ENCODE assay signal across 8 mouse cellular contexts in genomic region chr14:52010446-52011111, GRCm38 (mm10). TPM values are rescaled to one million over a fixed set of nuclear protein-coding genes. Genes with fewer than 3 reads are reported as not detected.
DNase-seq lines count a peak whose midpoint lies in the region; ATAC-seq and TF ChIP-seq lines count a peak whose summit lies in the region.

No protein-coding gene starts in this region.

- TF ChIP-seq POLR2A in cerebellum, adult 2 months (IDR thresholded peaks at IDR 0.05; ENCODE audit: borderline replicate concordance, insufficient read depth, low read length), result peak; percentile 17; the same call in 1 of the 2 replicates

- H3K27me3 ChIP-seq in cerebellum, adult 2 months (ENCODE audit: control insufficient read depth, insufficient read depth, low read length), result no peaks in the 10 kb centered on the region
- H3K27me3 ChIP-seq in forebrain, embryonic 15.5 days, result no peaks in the 10 kb centered on the region

- WGBS in cerebellum, adult 2 months, result 4% methylated on average over 9 of the region's 9 CpGs
- 1% methylated on average over 9 of the region's 9 CpGs for WGBS in forebrain, embryonic 15.5 days

- H3K9ac ChIP-seq in forebrain, embryonic 15.5 days (replicated peaks), result peak overlapping the region; percentile 46

- peaks cover 38% of the 10 kb centered on the region for H3K4me1 ChIP-seq in cerebellum, adult 2 months (ENCODE audit: control insufficient read depth, insufficient read depth, low read length)
- peaks cover 66% of the 10 kb centered on the region for H3K4me1 ChIP-seq in forebrain, embryonic 15.5 days

- peak overlapping the region; percentile 88 for H3K27ac ChIP-seq in cerebellum, adult 2 months (ENCODE audit: insufficient read depth, low read length)
- H3K27ac ChIP-seq in forebrain, embryonic 15.5 days (replicated peaks), result peak overlapping the region; percentile 95
- no peak overlapping the region for H3K27ac ChIP-seq in gastrocnemius, adult 2 months

- H3K9me3 ChIP-seq in forebrain, embryonic 15.5 days, result no peaks in the 10 kb centered on the region

- DNase-seq in left cerebral cortex, postnatal 14 days (ENCODE audit: low spot score in 2 of 2), result peak; percentile 68 to 81
- DNase-seq in left cerebral cortex, adult 11 months (ENCODE audit: low spot score), result no peak
- peak; percentile 70 to 78 for DNase-seq in cerebellum, adult 2 months
- DNase-seq in kidney, postnatal 10 days, result peak; percentile 82
- DNase-seq in retina, adult 2 months (ENCODE audit: low read depth, low spot score), result peak; percentile 62
- no peak for DNase-seq in gastrocnemius, postnatal 25 days
- DNase-seq in gastrocnemius, adult 2 months, result no peak

- TF ChIP-seq CTCF in cerebellum, adult 2 months (IDR thresholded peaks at IDR 0.05; ENCODE audit: borderline replicate concordance, insufficient read depth, low read depth, low read length), result no peak
- no peak for TF ChIP-seq CTCF in gastrocnemius, adult 2 months (IDR thresholded peaks at IDR 0.05)

- intact Hi-C loops in left cerebral cortex, postnatal 14 days (cut with DNase I), result no loop called here
- intact Hi-C loops in gastrocnemius, adult 2 months (cut with DNase I), result no loop called here

- peaks cover 26% of the 10 kb centered on the region for H3K36me3 ChIP-seq in forebrain, embryonic 15.5 days

- H3K4me3 ChIP-seq in cerebellum, adult 2 months (replicated peaks; ENCODE audit: insufficient read depth, low read depth, low read length), result peak overlapping the region; percentile 50
- peak overlapping the region; percentile 34 for H3K4me3 ChIP-seq in forebrain, embryonic 15.5 days
- H3K4me3 ChIP-seq in gastrocnemius, adult 2 months, result no peak overlapping the region

- ATAC-seq in forebrain, embryonic 15.5 days (replicated peaks), result peak; percentile 74

- H3K4me2 ChIP-seq in forebrain, embryonic 15.5 days (replicated peaks), result peak overlapping the region; percentile 51

RNA-seq across cellular contexts. Expression of gene Tmem253, which starts 4.9 kb away (rescaled TPM):
- total RNA-seq in left cerebral cortex, postnatal 14 days (2021), result under 1 TPM; 0.36 to 0.77 TPM
- polyA plus RNA-seq in cerebellum, adult 2 months (2012; rRNA removed), result 2.0 and 2.4 TPM in 2 replicates
- 0.28 and 0.64 TPM in 2 replicates for polyA plus RNA-seq in forebrain, embryonic 15.5 days (2015; fragmentation: Nextera tagmentation; extraction: Ambion mirVana)
- total RNA-seq in gastrocnemius, postnatal 25 days (2021), result 1 to 10 TPM; 1.5 to 2.1 TPM
- total RNA-seq in gastrocnemius, adult 2 months (2021), result 1 to 10 TPM in 1 of 2 experiments, under 1 TPM in 1; 0.46 to 2.6 TPM

RNA-seq across cellular contexts. Expression of gene Zfp219, which starts 10.0 kb away (rescaled TPM):
- 10 to 100 TPM; 29.5 to 33.6 TPM for total RNA-seq in left cerebral cortex, postnatal 14 days (2021)
- 184 and 188 TPM in 2 replicates for polyA plus RNA-seq in cerebellum, adult 2 months (2012; rRNA removed)
- 43.3 and 48.9 TPM in 2 replicates for polyA plus RNA-seq in forebrain, embryonic 15.5 days (2015; fragmentation: Nextera tagmentation; extraction: Ambion mirVana)
- 10 to 100 TPM; 10.8 to 11.7 TPM for total RNA-seq in gastrocnemius, postnatal 25 days (2021)
- total RNA-seq in gastrocnemius, adult 2 months (2021), result 10 to 100 TPM; 13.5 to 13.8 TPM

RNA-seq across cellular contexts. Expression of gene Arhgef40, which starts 26.1 kb away (rescaled TPM):
- total RNA-seq in left cerebral cortex, postnatal 14 days (2021), result 10 to 100 TPM; 31.9 to 35.2 TPM
- 44.1 and 48.0 TPM in 2 replicates for polyA plus RNA-seq in cerebellum, adult 2 months (2012; rRNA removed)
- polyA plus RNA-seq in forebrain, embryonic 15.5 days (2015; fragmentation: Nextera tagmentation; extraction: Ambion mirVana), result 65.7 and 69.8 TPM in 2 replicates
- 10 to 100 TPM; 17.2 to 17.6 TPM for total RNA-seq in gastrocnemius, postnatal 25 days (2021)
- 10 to 100 TPM in 1 of 2 experiments, 1 to 10 TPM in 1; 9.6 to 14.1 TPM for total RNA-seq in gastrocnemius, adult 2 months (2021)

RNA-seq across cellular contexts. Expression of gene Olfr221, which starts 31.7 kb away (rescaled TPM):
- not detected for total RNA-seq in left cerebral cortex, postnatal 14 days (2021)
- polyA plus RNA-seq in cerebellum, adult 2 months (2012; rRNA removed), result 0.03 and 0.10 TPM in 2 replicates
- not detected in 2 replicates for polyA plus RNA-seq in forebrain, embryonic 15.5 days (2015; fragmentation: Nextera tagmentation; extraction: Ambion mirVana)
- total RNA-seq in gastrocnemius, postnatal 25 days (2021), result not detected
- not detected for total RNA-seq in gastrocnemius, adult 2 months (2021)

Comparison
In these comparisons a context has a peak if more than half of its experiments do, and no peak if none do; other contexts are left out.
1. DNase-seq: peak in left cerebral cortex, postnatal 14 days (2 of 2), cerebellum, adult 2 months (2 of 2), kidney, postnatal 10 days (single experiment) and retina, adult 2 months (single experiment); none in left cerebral cortex, adult 11 months (single experiment), gastrocnemius, postnatal 25 days (single experiment) and gastrocnemius, adult 2 months (single experiment).